Mouse (Mus musculus) left cerebral cortex, postnatal 10 days (tissue): Measurements from ENCODE around the gene Usp19. TPM values are rescaled to one million over a fixed set of nuclear protein-coding genes. Genes with fewer than 3 reads are reported as not detected.

Source experiments
- DNase-seq, 2 experiments: peaks; one replicate each; pipeline ENCODE4 v3.0.0; 2021 to 2022; ENCODE audit warnings: low spot score in 2 of 2, mixed read lengths in 1 of 2; ENCODE audit errors: extremely low spot score in 1 of 2
- intact Hi-C: fragments of 180-260 bp; cut with DNase I; formaldehyde crosslinking; loops from one replicate; pipeline ENCODE4 v1.15.1; 2025
- total RNA-seq, 2 experiments: library from RNA; stranded (reverse); gene quantifications; 2 replicates each; pipeline ENCODE4 v1.2.3; 2021

Usp19 gene
- total RNA-seq, 2 experiments from 2014 or later, result 104 to 114 TPM

- DNase-seq, result no peak
- intact Hi-C loops, result loop anchor here (10.0 kb wide), 1 partner anchor 166 kb away; no protein-coding TSS in a partner anchor
Measured at GRCm38 (mm10) chr9:108530954-108531353, 40.6 kb downstream of the Usp19 start.

- intact Hi-C loops, result loop anchor here (10.0 kb wide), 1 partner anchor 167 kb away; no protein-coding TSS in a partner anchor
- no peak for DNase-seq
Measured at GRCm38 (mm10) chr9:108531496-108531895, 41.1 kb downstream of the Usp19 start.

GRCm38 (mm10) chr9:108540846-108541245 is 50.4 kb downstream of the Usp19 start:
- intact Hi-C loops, result no loop called here
- DNase-seq, result no peak

GRCm38 (mm10) chr9:108545986-108546385 is 55.6 kb downstream of the Usp19 start:
- intact Hi-C loops, result no loop called here
- DNase-seq, result no peak

- intact Hi-C loops, result no loop called here
Measured at GRCm38 (mm10) chr9:108546875-108547274, 56.5 kb downstream of the Usp19 start.

More at GRCm38 (mm10) chr9:108546875-108547274, 56.5 kb downstream of the Usp19 start:
- no peak for DNase-seq

Other genes starting within 250 kb of the Usp19 start
- 100 to 1,000 TPM; 131 to 135 TPM for gene Dag1, start 226.6 kb upstream of the Usp19 start, total RNA-seq
- gene Nicn1, start 200.2 kb upstream of the Usp19 start, total RNA-seq, result 100 to 1,000 TPM; 118 to 122 TPM
- 10 to 100 TPM; 22.5 to 23.5 TPM for gene Amt, start 193.7 kb upstream of the Usp19 start, total RNA-seq
- 100 to 1,000 TPM; 209 to 216 TPM for gene Rhoa, start 184.5 kb upstream of the Usp19 start, total RNA-seq
- 10 to 100 TPM; 58.0 to 59.3 TPM for gene Tcta, start 184.4 kb upstream of the Usp19 start, total RNA-seq
- 10 to 100 TPM; 91.2 to 92.6 TPM for gene Gpx1, start 151.7 kb upstream of the Usp19 start, total RNA-seq
- gene Usp4, start 142.7 kb upstream of the Usp19 start, total RNA-seq, result 100 to 1,000 TPM; 122 to 125 TPM
- 1 to 10 TPM; 1.4 to 2.1 TPM for gene 1700102P08Rik, start 97.8 kb upstream of the Usp19 start, total RNA-seq
- under 1 TPM; 0.19 to 0.26 TPM for gene Ccdc36, start 62.1 kb upstream of the Usp19 start, total RNA-seq
- gene BC048562, start 54.1 kb upstream of the Usp19 start, total RNA-seq, result not detected
- gene Ccdc71, start 30.1 kb upstream of the Usp19 start, total RNA-seq, result 10 to 100 TPM; 38.7 to 39.6 TPM
- 10 to 100 TPM; 32.5 to 35.9 TPM for gene Klhdc8b, start 29.0 kb upstream of the Usp19 start, total RNA-seq
- gene Lamb2, start 10.9 kb upstream of the Usp19 start, total RNA-seq, result 10 to 100 TPM; 29.6 to 34.2 TPM
- 10 to 100 TPM; 82.9 to 91.8 TPM for gene Qars, start 17.1 kb downstream of the Usp19 start, total RNA-seq
- 100 to 1,000 TPM; 125 to 131 TPM for gene Qrich1, start 26.2 kb downstream of the Usp19 start, total RNA-seq
- gene Impdh2, start 69.7 kb downstream of the Usp19 start, total RNA-seq, result 10 to 100 TPM; 64.3 to 68.3 TPM
- gene Ndufaf3, start 76.8 kb downstream of the Usp19 start, total RNA-seq, result 10 to 100 TPM; 53.3 to 57.0 TPM
- gene Dalrd3, start 79.3 kb downstream of the Usp19 start, total RNA-seq, result 10 to 100 TPM; 70.9 to 76.1 TPM
- gene Wdr6, start 88.1 kb downstream of the Usp19 start, total RNA-seq, result 100 to 1,000 TPM; 282 TPM
- 10 to 100 TPM; 47.8 to 52.2 TPM for gene P4htm, start 107.1 kb downstream of the Usp19 start, total RNA-seq
- 10 to 100 TPM; 46.7 to 48.8 TPM for gene Arih2, start 158.8 kb downstream of the Usp19 start, total RNA-seq
- 10 to 100 TPM; 15.7 to 16.5 TPM for gene Slc25a20, start 171.5 kb downstream of the Usp19 start, total RNA-seq
- 10 to 100 TPM; 54.3 to 58.7 TPM for gene Prkar2a, start 198.7 kb downstream of the Usp19 start, total RNA-seq